Mouse (Mus musculus) heart, postnatal 0 days (tissue): ENCODE data around the gene Abi3.

Experiments
- CTCF ChIP-seq: IDR thresholded peaks from 2 replicates; pipeline ENCODE4 v1.5.1; 2016; ENCODE audit warnings: antibody characterized with exemption, control low read depth, low read depth
- EP300 ChIP-seq: IDR thresholded peaks from 2 replicates; pipeline ENCODE4 v1.6.1; 2016; ENCODE audit warnings: antibody characterized with exemption, low read depth

DNA sequence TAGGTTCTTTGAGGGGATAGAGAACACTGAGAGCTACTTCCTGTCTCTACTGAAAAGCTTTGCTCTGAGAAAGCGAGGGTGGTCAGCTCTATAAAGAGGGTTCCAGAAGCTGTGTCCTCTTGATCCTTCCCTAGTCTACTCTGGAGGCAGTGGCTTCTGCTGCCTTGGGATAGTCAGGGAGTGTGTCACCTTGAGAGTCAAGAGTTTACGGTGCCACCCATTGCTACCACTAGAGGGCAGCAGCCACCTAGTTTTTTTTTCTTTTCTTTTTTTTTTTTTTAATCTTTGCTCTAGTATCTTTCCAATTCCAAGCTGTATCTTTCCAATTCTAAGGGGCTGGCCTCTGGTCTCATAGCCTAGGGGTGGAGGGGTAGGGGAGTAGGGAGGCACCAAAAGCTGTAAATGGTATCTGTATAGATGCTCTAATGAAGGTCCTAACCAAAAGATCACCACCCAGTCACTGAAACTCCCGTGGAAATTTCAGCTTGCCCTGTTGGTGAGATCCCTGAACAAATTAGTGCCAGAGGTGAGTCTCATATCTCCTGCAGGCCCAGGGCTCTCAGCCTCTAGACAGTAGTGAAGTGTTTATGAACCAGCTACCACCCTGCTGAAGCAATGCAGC lies 14.7 kb downstream of the Abi3 start:
- TF ChIP-seq CTCF (peak; percentile 81), EP300 (no peak)
